Mouse (Mus musculus): ENCODE data around the gene Pald1.

DNA sequence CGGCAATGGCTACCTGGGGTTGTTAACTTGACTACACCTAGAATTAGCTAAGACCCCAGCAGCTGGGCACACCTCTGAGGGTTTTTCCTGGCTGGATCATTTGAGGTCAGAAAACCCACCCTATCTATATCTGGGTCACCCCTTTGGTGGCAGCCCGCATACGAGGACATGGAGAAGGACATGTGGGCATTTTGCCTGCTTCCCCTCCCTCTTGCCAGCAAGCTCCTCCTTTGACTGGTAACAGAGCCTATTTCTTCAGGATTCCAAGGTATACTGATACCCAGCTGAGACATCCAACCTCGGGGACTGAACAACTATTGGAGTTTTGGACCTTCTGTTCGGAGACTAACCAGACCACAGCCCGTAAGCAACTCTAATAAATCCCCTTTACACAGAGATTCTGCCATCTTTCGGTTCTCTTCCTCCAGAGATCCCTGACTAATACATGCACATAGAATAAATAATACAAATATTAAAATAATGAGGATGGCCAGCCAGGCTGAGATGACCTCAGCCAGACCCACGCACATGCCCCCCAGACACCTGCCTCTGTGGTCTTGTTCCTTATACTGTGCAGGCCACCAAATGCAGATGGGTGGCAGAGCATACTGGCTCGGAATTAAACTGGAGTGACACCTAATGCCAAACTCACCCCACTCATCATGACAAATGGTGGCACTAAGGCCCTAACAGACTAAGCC, 11.3 kb downstream of the Pald1 start:
- no peak for TF ChIP-seq CTCF (IDR thresholded peaks at IDR 0.05; ENCODE audit: borderline replicate concordance, insufficient read depth, low read length)
- no peak for TF ChIP-seq POLR2A (IDR thresholded peaks at IDR 0.05; ENCODE audit: low read depth, low read length)
